Mouse (Mus musculus): ENCODE measurements around the gene Prkrip1. TPM values are rescaled to one million over a fixed set of nuclear protein-coding genes. Genes with fewer than 3 reads are reported as not detected.

The Prkrip1 gene
- total RNA-seq, 2 experiments from 2014 or later: 17.3 to 20.9 TPM

Other genes starting within 250 kb of the Prkrip1 start
- gene Ssc4d, start 224.4 kb downstream of the Prkrip1 start, total RNA-seq (2021): under 1 TPM; 0.28 to 0.68 TPM
- gene Zp3, start 218.9 kb downstream of the Prkrip1 start, total RNA-seq (2021): not detected
- 1 to 10 TPM; 7.9 to 8.4 TPM for gene Dtx2, start 204.2 kb downstream of the Prkrip1 start, total RNA-seq (2021)
- 10 to 100 TPM; 20.0 to 28.8 TPM for gene Upk3b, start 160.5 kb downstream of the Prkrip1 start, total RNA-seq (2021)
- gene Upk3bl, start 144.5 kb downstream of the Prkrip1 start, total RNA-seq (2021): not detected
- gene Rasa4, start 115.0 kb downstream of the Prkrip1 start, total RNA-seq (2021): 1 to 10 TPM; 6.5 to 7.2 TPM
- gene Polr2j, start 82.3 kb downstream of the Prkrip1 start, total RNA-seq (2021): 10 to 100 TPM; 64.4 to 71.9 TPM
- 1 to 10 TPM; 5.0 to 6.3 TPM for gene Lrwd1, start 62.9 kb downstream of the Prkrip1 start, total RNA-seq (2021)
- 1 to 10 TPM; 5.3 to 6.0 TPM for gene Alkbh4, start 62.8 kb downstream of the Prkrip1 start, total RNA-seq (2021)
- 1 to 10 TPM in 1 of 2 experiments, under 1 TPM in 1; 0.87 to 1.2 TPM for gene Orai2, start 28.2 kb downstream of the Prkrip1 start, total RNA-seq (2021)
- under 1 TPM; 0.62 to 0.75 TPM for gene Sh2b2, start 47.6 kb upstream of the Prkrip1 start, total RNA-seq (2021)